In genomic region chr14:50969558-50970544, GRCm38 (mm10) we compare ENCODE assay signal across 10 mouse cellular contexts. TPM values are rescaled to one million over a fixed set of nuclear protein-coding genes. Genes with fewer than 3 reads are reported as not detected.
DNase-seq lines count a peak whose midpoint lies in the region; ATAC-seq and TF ChIP-seq lines count a peak whose summit lies in the region.
"Had no signal": no experiment of that assay in that cellular context is flagged by ENCODE, and none has a peak within 500 bp of the region (broad histone marks: within the 10 kb centered on the region; RNA-seq: fewer than 3 reads in every experiment).

No protein-coding gene starts in this region.

- DNase-seq in lung, postnatal 0 days (ENCODE audit: low spot score) = peak; percentile 11
- DNase-seq in lung, adult 2 months = no peak
- peak; percentile 11 for DNase-seq in embryonic facial prominence, embryonic 11.5 days (ENCODE audit: low spot score)
- peak; percentile 19 to 38 for DNase-seq in left cerebral cortex, adult 9 months (ENCODE audit: low spot score in 2 of 2)
- no peak for DNase-seq in spleen, postnatal 36 days (ENCODE audit: low spot score in 2 of 2)
- DNase-seq in adrenal gland, postnatal 4 days (ENCODE audit: low spot score in 2 of 2) = no peak

- H3K9me3 ChIP-seq in lung, postnatal 0 days (ENCODE audit: low read length) = no peaks in the 10 kb centered on the region
- no peaks in the 10 kb centered on the region for H3K9me3 ChIP-seq in embryonic facial prominence, embryonic 11.5 days (replicated peaks; ENCODE audit: control insufficient read depth, low read length)
- no peaks in the 10 kb centered on the region for H3K9me3 ChIP-seq in heart, embryonic 12.5 days (replicated peaks)
- H3K9me3 ChIP-seq in midbrain, embryonic 15.5 days = no peaks in the 10 kb centered on the region

- H3K4me1 ChIP-seq in lung, postnatal 0 days (ENCODE audit: insufficient read depth, low read depth, low read length) = no peaks in the 10 kb centered on the region
- H3K4me1 ChIP-seq in lung, adult 2 months (ENCODE audit: control insufficient read depth, insufficient read depth, low read length) = no peaks in the 10 kb centered on the region; the same call in 1 of the 2 replicates
- no peaks in the 10 kb centered on the region for H3K4me1 ChIP-seq in embryonic facial prominence, embryonic 11.5 days (ENCODE audit: control insufficient read depth, insufficient read depth, low read length)
- H3K4me1 ChIP-seq in heart, embryonic 12.5 days (replicated peaks) = peaks cover 4% of the 10 kb centered on the region
- peaks cover 8% of the 10 kb centered on the region for H3K4me1 ChIP-seq in midbrain, embryonic 15.5 days

- TF ChIP-seq CTCF in lung, postnatal 0 days (IDR thresholded peaks at IDR 0.05) = no peak
- TF ChIP-seq CTCF in lung, adult 2 months (IDR thresholded peaks at IDR 0.05; ENCODE audit: insufficient read depth, low read length) = no peak

- no peak for ATAC-seq in lung, postnatal 0 days
- ATAC-seq in embryonic facial prominence, embryonic 11.5 days (replicated peaks; ENCODE audit: insufficient number of reproducible peaks, low FRiP score, low TSS enrichment, low read depth) = no peak
- no peak for ATAC-seq in heart, embryonic 12.5 days (ENCODE audit: insufficient number of reproducible peaks, low FRiP score)
- peak; percentile 78 for ATAC-seq in midbrain, embryonic 15.5 days (replicated peaks)

- no peak overlapping the region for H3K27ac ChIP-seq in lung, postnatal 0 days (ENCODE audit: low read length)
- no peak overlapping the region for H3K27ac ChIP-seq in embryonic facial prominence, embryonic 11.5 days (replicated peaks; ENCODE audit: low read depth, low read length)
- peak overlapping the region; percentile 54 for H3K27ac ChIP-seq in heart, embryonic 12.5 days (ENCODE audit: poor library complexity, severe bottlenecking)
- peak overlapping the region; percentile 72 for H3K27ac ChIP-seq in midbrain, embryonic 15.5 days
- H3K27ac ChIP-seq: macrophage had no signal

- no peak overlapping the region for H3K4me2 ChIP-seq in lung, postnatal 0 days (replicated peaks; ENCODE audit: low read depth, low read length)
- H3K4me2 ChIP-seq in embryonic facial prominence, embryonic 11.5 days (ENCODE audit: low read depth, low read length) = no peak overlapping the region
- peak overlapping the region; percentile 44 for H3K4me2 ChIP-seq in heart, embryonic 12.5 days
- H3K4me2 ChIP-seq in midbrain, embryonic 15.5 days = no peak overlapping the region

- no peak overlapping the region for H3K4me3 ChIP-seq in lung, postnatal 0 days (ENCODE audit: low read depth, low read length)
- no peak overlapping the region for H3K4me3 ChIP-seq in lung, adult 2 months (replicated peaks; ENCODE audit: extremely low read depth, low read depth, low read length)
- no peak overlapping the region for H3K4me3 ChIP-seq in embryonic facial prominence, embryonic 11.5 days (ENCODE audit: low read depth, low read length)
- H3K4me3 ChIP-seq in heart, embryonic 12.5 days = 0 out of 2 replicates have a peak overlapping the region, but pooled peaks have one; percentile 3
- H3K4me3 ChIP-seq in midbrain, embryonic 15.5 days = no peak overlapping the region

- no peak for TF ChIP-seq POLR2A in lung, adult 2 months (IDR thresholded peaks at IDR 0.05; ENCODE audit: borderline replicate concordance, extremely low read depth, low read depth, low read length)

- WGBS in lung, postnatal 0 days = 39% methylated on average over 12 of the region's 12 CpGs
- WGBS in lung, adult 2 months = 28% methylated on average over 12 of the region's 12 CpGs
- 26% methylated on average over 12 of the region's 12 CpGs for WGBS in embryonic facial prominence, embryonic 11.5 days
- WGBS in heart, embryonic 12.5 days = 22% methylated on average over 12 of the region's 12 CpGs
- 10% methylated on average over 12 of the region's 12 CpGs for WGBS in midbrain, embryonic 15.5 days

- H3K9ac ChIP-seq in lung, postnatal 0 days (replicated peaks; ENCODE audit: low read depth) = no peak overlapping the region
- no peak overlapping the region for H3K9ac ChIP-seq in embryonic facial prominence, embryonic 11.5 days (replicated peaks; ENCODE audit: low read length)
- peak overlapping the region; percentile 35; the same call in 1 of the 2 replicates for H3K9ac ChIP-seq in heart, embryonic 12.5 days
- H3K9ac ChIP-seq in midbrain, embryonic 15.5 days = peak overlapping the region; percentile 31; the same call in 1 of the 2 replicates

- no peaks in the 10 kb centered on the region for H3K36me3 ChIP-seq in lung, postnatal 0 days (ENCODE audit: insufficient read depth, low read length)
- no peaks in the 10 kb centered on the region for H3K36me3 ChIP-seq in embryonic facial prominence, embryonic 11.5 days (replicated peaks; ENCODE audit: control insufficient read depth, insufficient read depth, low read depth, low read length)
- H3K36me3 ChIP-seq in heart, embryonic 12.5 days = no peaks in the 10 kb centered on the region
- H3K36me3 ChIP-seq in midbrain, embryonic 15.5 days (replicated peaks) = no peaks in the 10 kb centered on the region

- no peaks in the 10 kb centered on the region for H3K27me3 ChIP-seq in lung, postnatal 0 days (replicated peaks; ENCODE audit: insufficient read depth, low read length)
- H3K27me3 ChIP-seq in embryonic facial prominence, embryonic 11.5 days (ENCODE audit: control insufficient read depth, insufficient read depth, low read length) = no peaks in the 10 kb centered on the region
- H3K27me3 ChIP-seq in heart, embryonic 12.5 days (replicated peaks) = no peaks in the 10 kb centered on the region
- H3K27me3 ChIP-seq in midbrain, embryonic 15.5 days (replicated peaks) = no peaks in the 10 kb centered on the region
- H3K27me3 ChIP-seq: CH12.LX had no signal

- no peak for TF ChIP-seq EP300 in lung, postnatal 0 days (IDR thresholded peaks at IDR 0.05)

RNA-seq across cellular contexts. Expression of gene Pnp2, which starts 14.1 kb away (rescaled TPM):
- polyA plus RNA-seq in lung, postnatal 0 days (2015; fragmentation: Nextera tagmentation; extraction: Ambion mirVana) = 0.80 and 1.2 TPM in 2 replicates
- 0.97 and 1.1 TPM in 2 replicates for polyA plus RNA-seq in lung, adult 2 months (2012; rRNA removed)
- 0.36 and 0.47 TPM in 2 replicates for polyA plus RNA-seq in embryonic facial prominence, embryonic 11.5 days (2014; fragmentation: Nextera tagmentation; extraction: Ambion mirVana)
- 0.17 and 0.32 TPM in 2 replicates for polyA plus RNA-seq in heart, embryonic 12.5 days (2016; fragmentation: Nextera tagmentation; extraction: Ambion mirVana)
- polyA plus RNA-seq in midbrain, embryonic 15.5 days (2015; fragmentation: Nextera tagmentation; extraction: Ambion mirVana) = 0.45 and 0.57 TPM in 2 replicates
- total RNA-seq in adrenal gland, postnatal 4 days (2021) = 1 to 10 TPM; 1.4 to 2.5 TPM

RNA-seq across cellular contexts. Expression of gene Gm49342, which starts 25.5 kb away (rescaled TPM):
- polyA plus RNA-seq in lung, postnatal 0 days (2015; fragmentation: Nextera tagmentation; extraction: Ambion mirVana) = not detected in 2 replicates
- polyA plus RNA-seq in lung, adult 2 months (2012; rRNA removed) = 20.3 and 46.2 TPM in 2 replicates
- polyA plus RNA-seq in embryonic facial prominence, embryonic 11.5 days (2014; fragmentation: Nextera tagmentation; extraction: Ambion mirVana) = not detected in 2 replicates
- not detected in 2 replicates for polyA plus RNA-seq in heart, embryonic 12.5 days (2016; fragmentation: Nextera tagmentation; extraction: Ambion mirVana)
- not detected in 2 replicates for polyA plus RNA-seq in midbrain, embryonic 15.5 days (2015; fragmentation: Nextera tagmentation; extraction: Ambion mirVana)
- total RNA-seq in adrenal gland, postnatal 4 days (2021) = 10 to 100 TPM; 28.1 to 33.3 TPM

RNA-seq across cellular contexts. Expression of gene Rnase10, which starts 37.7 kb away (rescaled TPM):
- 0.14 TPM in 1 of 2 replicates, not detected in the other for polyA plus RNA-seq in lung, postnatal 0 days (2015; fragmentation: Nextera tagmentation; extraction: Ambion mirVana)
- polyA plus RNA-seq in lung, adult 2 months (2012; rRNA removed) = 0.14 TPM in 1 of 2 replicates, not detected in the other
- 0.13 TPM in 1 of 2 replicates, not detected in the other for polyA plus RNA-seq in embryonic facial prominence, embryonic 11.5 days (2014; fragmentation: Nextera tagmentation; extraction: Ambion mirVana)
- 0.41 TPM in 1 of 2 replicates, not detected in the other for polyA plus RNA-seq in heart, embryonic 12.5 days (2016; fragmentation: Nextera tagmentation; extraction: Ambion mirVana)
- polyA plus RNA-seq in midbrain, embryonic 15.5 days (2015; fragmentation: Nextera tagmentation; extraction: Ambion mirVana) = 0.11 TPM in 1 of 2 replicates, not detected in the other
- total RNA-seq in adrenal gland, postnatal 4 days (2021) = under 1 TPM in 1 of 2 experiments, not detected in 1; 0.25 TPM
- total RNA-seq: CH12.LX had no signal
- polyA plus RNA-seq: macrophage had no signal

RNA-seq across cellular contexts. Expression of gene Pnp, which starts 39.0 kb away (rescaled TPM):
- 74.6 and 76.8 TPM in 2 replicates for polyA plus RNA-seq in lung, postnatal 0 days (2015; fragmentation: Nextera tagmentation; extraction: Ambion mirVana)
- 35.3 and 37.0 TPM in 2 replicates for polyA plus RNA-seq in lung, adult 2 months (2012; rRNA removed)
- 72.0 and 72.8 TPM in 2 replicates for polyA plus RNA-seq in embryonic facial prominence, embryonic 11.5 days (2014; fragmentation: Nextera tagmentation; extraction: Ambion mirVana)
- polyA plus RNA-seq in heart, embryonic 12.5 days (2016; fragmentation: Nextera tagmentation; extraction: Ambion mirVana) = 39.0 and 43.8 TPM in 2 replicates
- polyA plus RNA-seq in midbrain, embryonic 15.5 days (2015; fragmentation: Nextera tagmentation; extraction: Ambion mirVana) = 20.3 and 21.3 TPM in 2 replicates
- total RNA-seq in adrenal gland, postnatal 4 days (2021) = 10 to 100 TPM; 36.8 to 39.4 TPM

RNA-seq across cellular contexts. Expression of gene Pip4p1, which starts 39.2 kb away (rescaled TPM):
- 52.0 and 52.3 TPM in 2 replicates for polyA plus RNA-seq in lung, postnatal 0 days (2015; fragmentation: Nextera tagmentation; extraction: Ambion mirVana)
- polyA plus RNA-seq in lung, adult 2 months (2012; rRNA removed) = 99.1 and 111 TPM in 2 replicates
- polyA plus RNA-seq in embryonic facial prominence, embryonic 11.5 days (2014; fragmentation: Nextera tagmentation; extraction: Ambion mirVana) = 49.1 and 52.4 TPM in 2 replicates
- 33.6 and 37.3 TPM in 2 replicates for polyA plus RNA-seq in heart, embryonic 12.5 days (2016; fragmentation: Nextera tagmentation; extraction: Ambion mirVana)
- 101 and 111 TPM in 2 replicates for polyA plus RNA-seq in midbrain, embryonic 15.5 days (2015; fragmentation: Nextera tagmentation; extraction: Ambion mirVana)
- 10 to 100 TPM; 49.5 to 57.8 TPM for total RNA-seq in adrenal gland, postnatal 4 days (2021)

Comparison
In these comparisons a context has a peak if more than half of its experiments do, and no peak if none do; other contexts are left out.
1. DNase-seq: peak in lung, postnatal 0 days (single experiment), embryonic facial prominence, embryonic 11.5 days (single experiment) and left cerebral cortex, adult 9 months (2 of 2); none in lung, adult 2 months (single experiment), spleen, postnatal 36 days (0 of 2) and adrenal gland, postnatal 4 days (0 of 2).
2. RNA of gene Gm49342, which starts 25.5 kb away (polyA plus RNA-seq): 20.3 to 46.2 TPM in lung, adult 2 months; not detected in lung, postnatal 0 days, not detected in embryonic facial prominence, embryonic 11.5 days, not detected in heart, embryonic 12.5 days and not detected in midbrain, embryonic 15.5 days; every median in the first group is over 10 times any median in the second.
3. H3K27ac ChIP-seq: peak in heart, embryonic 12.5 days (single experiment) and midbrain, embryonic 15.5 days (single experiment); none in lung, postnatal 0 days (single experiment) and embryonic facial prominence, embryonic 11.5 days (single experiment).
4. H3K9ac ChIP-seq: peak in heart, embryonic 12.5 days (single experiment) and midbrain, embryonic 15.5 days (single experiment); none in lung, postnatal 0 days (single experiment) and embryonic facial prominence, embryonic 11.5 days (single experiment).